Mouse (Mus musculus): ENCODE data around the gene Srsf7.

DNA sequence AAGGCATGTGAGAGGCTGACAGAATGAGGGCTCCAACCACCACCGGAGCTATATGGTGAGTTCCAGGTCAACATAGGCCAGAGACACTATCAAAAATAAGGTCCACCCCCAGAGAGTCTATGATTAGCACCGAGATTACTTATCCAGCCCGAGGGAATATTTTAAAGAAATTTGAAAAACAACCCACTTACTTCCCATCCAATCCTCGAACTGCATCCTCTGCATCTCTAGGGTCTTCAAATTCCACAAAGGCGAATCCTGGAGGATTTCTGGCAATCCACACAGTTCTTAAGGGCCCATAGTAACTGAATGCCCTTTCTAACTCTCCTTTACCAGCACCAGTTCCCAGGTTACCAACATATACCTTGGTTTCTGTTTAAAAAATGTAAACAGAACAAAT is 1.4 kb downstream of the Srsf7 start:
- TF ChIP-seq CTCF (IDR thresholded peaks at IDR 0.05; ENCODE audit: borderline replicate concordance, control insufficient read depth, extremely low read depth, insufficient read depth, low read length, poor library complexity) = no peak
- no peak for TF ChIP-seq POLR2A (IDR thresholded peaks at IDR 0.05; ENCODE audit: control insufficient read depth, extremely low read depth, insufficient read depth, low read length, poor library complexity)

All from thymus, adult 2 months (tissue).